Mouse (Mus musculus) right cerebral cortex, postnatal 36 days (tissue): Measurements from ENCODE around the gene Ppfia3.
"Not testable (repeated sequence)": the region's sequence is repeated elsewhere in the genome, so short reads cannot be mapped to it uniquely, and the experiment has no call there.

Source experiments
- DNase-seq, 2 experiments: peaks; one replicate each; pipeline ENCODE4 v3.0.0; 2022; ENCODE audit warnings: low spot score in 2 of 2, mixed read lengths in 1 of 2

Ppfia3 gene

DNA sequence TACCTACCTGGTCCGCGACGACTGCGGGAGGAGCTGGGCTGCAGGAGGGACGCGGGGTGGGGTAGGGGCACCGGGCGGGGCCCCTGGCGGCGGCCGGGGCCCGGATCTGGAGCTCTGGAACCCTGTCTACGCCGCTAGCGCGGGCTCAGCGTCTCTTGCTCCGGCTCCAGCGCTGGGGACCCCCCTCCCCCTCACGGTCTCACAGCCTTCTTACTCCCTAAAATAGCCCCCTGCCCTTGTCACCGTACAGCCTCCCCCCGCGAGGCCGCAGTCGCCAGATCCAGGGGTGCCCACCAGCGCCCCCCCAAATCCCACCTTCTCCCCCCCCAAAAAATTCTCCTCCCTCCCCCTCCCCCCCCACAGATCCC, at the start of gene Ppfia3:
Ppfia3 (minus strand) TSS at position 368 of the 368 bp plus-strand sequence.
- no peak for DNase-seq

DNA sequence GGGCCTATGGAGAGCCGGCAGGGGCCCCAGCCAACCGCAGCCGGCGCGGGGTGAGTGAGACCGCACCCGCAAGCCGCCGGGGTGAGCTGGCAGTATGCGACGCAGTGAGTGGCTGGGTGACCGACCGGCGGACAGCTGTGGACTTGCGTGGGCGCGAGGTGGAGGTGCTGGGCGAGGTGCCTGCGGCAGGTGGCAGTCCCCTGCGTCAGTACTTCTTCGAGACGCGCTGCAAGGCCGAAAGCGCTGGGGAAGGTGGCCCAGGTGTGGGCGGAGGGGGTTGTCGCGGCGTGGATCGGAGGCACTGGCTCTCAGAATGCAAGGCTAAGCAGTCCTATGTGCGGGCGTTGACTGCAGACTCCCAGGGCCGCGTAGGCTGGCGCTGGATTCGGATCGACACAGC, 48.8 kb upstream of the Ppfia3 start:
- DNase-seq: peak; percentile 20 to 43

GRCm38 (mm10) chr7:45414740-45415224, 48.0 kb upstream of the Ppfia3 start:
- no peak for DNase-seq

DNA sequence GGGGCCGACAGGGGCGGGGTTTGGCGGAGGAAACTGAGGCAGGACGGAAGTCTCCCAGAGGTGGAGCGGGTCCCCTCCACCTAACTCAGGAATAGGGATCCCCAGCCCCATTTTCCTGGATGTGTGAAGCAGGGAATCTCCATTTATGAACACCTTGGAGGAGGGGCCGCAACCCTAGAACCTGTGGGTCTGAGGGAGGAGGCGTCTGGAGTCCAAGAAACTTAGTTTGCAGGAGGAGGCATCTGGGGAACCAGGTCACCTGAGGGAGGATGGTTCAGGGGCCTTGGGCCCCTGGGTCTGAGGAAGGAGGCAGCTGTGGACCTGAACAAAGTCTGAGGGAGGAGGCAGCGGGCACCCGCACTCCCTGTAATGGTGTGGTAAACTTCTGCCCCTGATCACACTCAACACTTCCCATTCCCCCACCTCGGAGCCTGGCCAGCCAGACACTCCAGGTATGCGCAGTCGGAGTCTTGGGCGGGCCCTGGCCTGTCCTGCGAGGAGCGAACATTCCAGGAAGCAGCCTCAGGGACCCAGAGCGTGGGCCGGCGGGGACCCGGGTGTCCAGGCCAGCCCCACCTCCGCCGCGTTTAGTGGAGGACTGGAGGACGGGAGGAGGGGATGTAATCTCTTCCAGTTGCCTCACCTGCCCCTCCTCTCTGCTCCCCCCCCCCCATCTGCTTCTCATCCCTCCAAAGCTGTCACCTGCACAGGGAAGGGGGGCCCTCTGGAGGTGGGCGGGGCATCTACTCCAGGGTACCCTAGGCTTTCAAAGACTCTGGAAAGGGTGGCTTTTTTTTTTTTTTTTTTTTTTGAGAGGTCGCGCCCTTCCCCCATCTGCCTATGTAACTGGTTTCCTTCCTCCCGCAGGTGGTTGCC, 47.3 kb upstream of the Ppfia3 start:
- DNase-seq: no peak

DNA sequence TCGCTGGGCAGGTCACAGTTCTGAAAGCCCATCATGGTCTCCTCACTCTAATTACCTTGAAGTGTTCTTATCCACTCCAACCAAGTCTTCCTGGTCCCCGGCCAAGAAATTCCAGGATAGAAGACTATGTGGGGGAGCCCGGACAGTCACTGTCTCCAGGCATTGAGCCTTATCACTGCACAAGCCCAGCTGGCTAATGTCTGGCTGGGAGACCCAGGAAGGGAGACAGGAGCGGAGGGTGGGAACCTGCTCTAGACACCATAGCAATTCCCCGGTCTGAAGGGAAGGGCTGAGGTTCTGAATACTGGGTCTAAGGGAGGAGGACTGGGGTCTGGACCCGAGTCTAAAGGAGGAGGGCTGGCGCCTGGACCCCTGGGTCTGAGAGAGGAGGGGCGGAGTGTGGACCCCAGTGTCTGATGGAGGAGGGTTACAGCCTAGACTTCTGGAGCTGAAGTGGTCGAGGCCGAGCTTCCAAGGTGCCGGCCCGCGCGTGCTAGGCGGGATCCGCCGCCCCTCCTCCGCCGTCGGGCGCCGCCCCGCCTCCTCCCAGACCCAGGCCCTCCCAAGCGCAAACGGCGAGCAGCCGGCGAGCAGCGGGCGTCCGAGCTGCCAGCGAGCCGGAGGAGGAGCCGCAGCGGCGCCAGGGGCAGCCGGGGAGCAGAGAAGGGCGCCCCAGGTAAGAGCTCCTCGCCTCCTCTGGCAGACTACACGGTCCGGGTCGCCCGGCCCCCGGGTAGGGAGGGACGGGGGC, 46.5 kb upstream of the Ppfia3 start, which contains the start of gene Ntf5:
Ntf5 (plus strand) TSS at position 583 of the 751 bp plus-strand sequence.
- no peak for DNase-seq

- DNase-seq: no peak
Observed at GRCm38 (mm10) chr7:45412421-45412820, 45.6 kb upstream of the Ppfia3 start.

GRCm38 (mm10) chr7:45409497-45410163, 42.8 kb upstream of the Ppfia3 start:
- DNase-seq: no peak

DNA sequence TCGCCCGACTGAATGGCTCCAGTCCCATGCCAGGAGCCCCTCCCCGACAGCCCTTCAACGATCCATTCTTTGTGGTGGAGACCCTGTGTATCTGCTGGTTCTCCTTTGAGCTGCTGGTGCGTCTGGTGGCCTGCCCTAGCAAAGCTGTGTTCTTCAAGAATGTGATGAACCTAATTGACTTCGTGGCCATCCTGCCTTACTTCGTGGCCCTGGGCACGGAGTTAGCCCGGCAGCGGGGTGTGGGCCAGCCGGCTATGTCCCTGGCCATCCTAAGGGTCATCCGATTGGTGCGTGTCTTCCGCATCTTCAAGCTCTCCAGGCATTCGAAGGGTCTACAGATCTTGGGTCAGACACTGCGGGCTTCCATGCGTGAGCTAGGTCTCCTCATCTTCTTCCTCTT, 42.1 kb upstream of the Ppfia3 start:
- no peak for DNase-seq

DNA sequence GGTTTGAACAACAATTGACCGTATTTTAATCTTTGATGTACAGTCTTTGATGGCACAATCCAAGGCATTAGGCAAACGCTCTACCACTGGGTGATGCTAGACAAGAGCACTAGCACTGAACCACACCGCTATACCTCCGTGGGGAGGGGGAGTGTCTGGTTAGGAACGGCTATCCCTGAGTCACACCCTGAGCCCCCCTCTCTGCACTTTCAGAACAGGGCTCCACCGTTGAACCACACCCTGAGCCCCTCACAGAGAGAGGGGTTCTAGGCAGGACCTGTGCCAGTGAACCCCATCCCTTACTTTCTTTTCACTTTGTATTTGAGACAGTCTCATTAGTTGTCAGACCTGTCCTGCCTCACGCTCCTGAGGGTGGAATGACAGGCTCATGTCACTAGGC, 41.5 kb upstream of the Ppfia3 start:
- DNase-seq: no peak

DNA sequence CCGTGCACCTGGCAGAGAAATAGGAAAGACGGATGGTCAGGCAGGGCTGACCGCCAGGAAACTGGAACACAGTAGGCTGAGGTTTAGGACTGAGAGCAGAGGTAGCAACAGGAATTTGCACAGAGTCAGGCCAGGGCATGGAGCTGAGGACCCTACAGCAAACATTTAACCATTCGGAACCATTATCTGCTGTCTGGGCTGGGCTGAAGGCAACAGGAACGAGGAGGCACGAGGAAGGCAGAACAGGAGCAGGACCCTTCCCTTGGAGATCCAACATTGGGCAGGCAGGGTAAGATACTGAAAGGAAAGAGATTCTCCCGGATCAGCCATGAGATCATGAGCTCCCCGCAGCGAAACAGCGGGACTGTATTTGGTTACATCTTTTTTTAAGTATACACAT, 41.0 kb upstream of the Ppfia3 start:
- DNase-seq: no peak

DNA sequence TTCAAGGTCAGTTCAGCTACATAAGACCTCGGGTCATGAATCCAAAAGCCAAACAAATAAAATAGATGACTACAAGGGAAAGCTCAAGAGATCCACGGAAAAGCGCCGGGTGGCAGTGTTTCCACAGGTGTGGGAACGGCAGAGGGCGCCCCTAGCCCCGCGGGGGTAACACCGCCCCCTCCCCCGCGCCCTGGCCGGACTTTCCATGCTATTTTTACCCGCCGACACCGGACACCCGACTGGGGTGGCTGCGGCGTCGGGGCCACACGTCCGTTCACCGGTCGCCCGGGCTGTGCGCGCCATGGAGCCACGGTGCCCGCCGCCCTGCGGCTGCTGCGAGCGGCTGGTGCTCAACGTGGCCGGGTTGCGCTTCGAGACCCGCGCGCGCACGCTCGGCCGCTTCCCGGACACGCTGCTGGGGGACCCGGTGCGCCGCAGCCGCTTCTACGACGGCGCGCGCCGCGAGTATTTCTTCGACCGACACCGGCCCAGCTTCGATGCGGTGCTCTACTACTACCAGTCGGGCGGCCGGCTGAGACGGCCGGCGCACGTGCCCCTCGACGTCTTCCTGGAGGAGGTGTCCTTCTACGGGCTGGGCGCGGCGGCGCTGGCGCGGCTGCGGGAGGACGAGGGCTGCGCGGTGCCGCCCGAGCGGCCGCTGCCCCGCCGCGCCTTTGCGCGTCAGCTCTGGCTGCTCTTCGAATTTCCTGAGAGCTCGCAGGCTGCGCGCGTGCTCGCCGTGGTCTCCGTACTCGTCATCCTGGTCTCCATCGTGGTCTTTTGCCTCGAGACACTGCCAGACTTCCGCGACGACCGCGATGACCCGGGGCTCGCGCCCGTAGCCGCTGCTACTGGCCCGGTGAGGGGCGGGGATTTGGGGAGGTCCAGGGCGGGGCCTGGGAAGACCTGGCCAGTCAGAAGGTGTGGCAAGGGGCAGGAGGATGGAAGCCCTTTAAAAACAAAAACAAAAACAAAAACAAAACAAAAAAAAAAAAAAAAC, 39.6 kb upstream of the Ppfia3 start:
- no peak for DNase-seq

DNA sequence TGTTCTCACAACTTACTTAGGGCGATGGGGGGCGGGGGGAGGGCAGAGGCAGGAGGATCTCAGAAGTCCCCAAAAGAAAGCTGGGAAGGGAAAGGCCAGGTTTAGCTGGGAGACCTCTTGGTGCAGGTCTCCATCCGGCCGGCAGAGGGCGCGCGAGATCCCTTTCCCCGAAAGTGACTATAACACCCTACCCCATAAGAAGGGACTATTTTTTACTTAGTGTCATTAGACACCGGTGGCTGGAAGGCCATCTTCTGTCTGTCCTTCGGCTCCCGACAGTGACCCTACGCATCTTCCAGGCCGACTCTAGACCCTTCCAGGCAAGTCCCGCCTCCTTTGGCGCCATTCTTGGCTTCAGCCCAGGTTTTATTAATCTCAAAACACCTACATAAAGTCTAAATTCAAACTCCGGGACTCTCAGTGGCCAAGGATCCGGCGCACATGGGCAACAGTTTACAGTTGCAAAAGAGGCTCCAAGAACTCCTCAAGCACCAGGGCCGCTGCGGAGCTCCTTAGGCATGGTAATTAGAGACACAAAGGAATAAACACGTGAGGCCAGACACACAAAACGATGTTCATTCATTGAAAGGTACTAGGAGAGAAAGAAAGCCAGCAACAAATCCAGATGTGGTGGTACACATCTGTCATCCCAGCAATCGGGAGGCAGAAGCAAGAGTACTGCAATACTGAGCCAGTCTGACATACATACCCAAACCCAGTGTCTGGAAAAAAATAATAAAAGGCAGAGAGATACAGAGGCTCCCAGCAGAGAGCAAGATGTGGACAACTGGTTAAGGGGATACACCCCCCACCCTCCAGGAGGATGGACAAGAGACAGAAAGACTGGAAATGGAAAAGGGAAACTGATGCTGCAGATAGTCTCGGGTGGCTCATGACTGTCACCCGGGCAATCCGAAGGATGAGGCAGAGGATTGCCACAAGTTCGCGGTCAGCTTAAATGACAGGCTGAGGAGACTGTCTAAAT, 38.6 kb upstream of the Ppfia3 start, which contains the start of gene Kcna7:
Kcna7 (plus strand) TSS at position 563 of the 985 bp plus-strand sequence.
- no peak for DNase-seq

DNA sequence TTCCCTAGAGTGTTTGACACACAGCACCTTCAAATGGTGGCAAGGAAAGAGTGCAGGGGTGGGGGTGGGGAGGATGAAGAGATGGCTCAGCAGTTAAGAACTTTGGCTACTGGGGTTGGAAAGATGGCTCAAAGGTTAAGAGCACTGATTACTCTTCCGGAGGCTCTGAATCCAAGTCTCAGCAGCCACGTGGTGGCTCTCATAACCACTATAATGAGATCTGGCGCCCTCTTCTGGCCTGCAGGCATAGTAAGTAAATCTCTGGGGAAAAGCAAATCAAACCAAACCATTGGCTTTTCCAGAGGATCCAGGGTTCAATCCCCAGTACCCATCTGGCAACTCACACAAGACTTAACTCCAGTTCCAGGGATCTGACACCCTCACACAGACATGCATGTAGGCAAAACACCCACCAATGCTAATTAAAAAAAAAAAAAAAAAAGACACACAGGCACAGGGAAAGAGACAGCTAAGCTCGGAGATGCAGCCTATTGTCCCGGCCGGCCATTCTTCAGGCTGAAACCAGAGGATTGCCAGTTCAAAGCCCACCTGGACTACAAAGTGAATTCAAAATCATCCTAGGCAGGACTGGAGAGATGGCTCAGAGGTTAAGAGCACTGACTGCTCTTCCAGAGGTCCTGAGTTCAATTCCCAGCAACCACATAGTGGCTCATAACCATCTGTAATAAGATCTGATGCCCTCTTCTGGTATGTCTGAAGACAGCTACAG, 36.9 kb upstream of the Ppfia3 start:
- DNase-seq: no peak

DNA sequence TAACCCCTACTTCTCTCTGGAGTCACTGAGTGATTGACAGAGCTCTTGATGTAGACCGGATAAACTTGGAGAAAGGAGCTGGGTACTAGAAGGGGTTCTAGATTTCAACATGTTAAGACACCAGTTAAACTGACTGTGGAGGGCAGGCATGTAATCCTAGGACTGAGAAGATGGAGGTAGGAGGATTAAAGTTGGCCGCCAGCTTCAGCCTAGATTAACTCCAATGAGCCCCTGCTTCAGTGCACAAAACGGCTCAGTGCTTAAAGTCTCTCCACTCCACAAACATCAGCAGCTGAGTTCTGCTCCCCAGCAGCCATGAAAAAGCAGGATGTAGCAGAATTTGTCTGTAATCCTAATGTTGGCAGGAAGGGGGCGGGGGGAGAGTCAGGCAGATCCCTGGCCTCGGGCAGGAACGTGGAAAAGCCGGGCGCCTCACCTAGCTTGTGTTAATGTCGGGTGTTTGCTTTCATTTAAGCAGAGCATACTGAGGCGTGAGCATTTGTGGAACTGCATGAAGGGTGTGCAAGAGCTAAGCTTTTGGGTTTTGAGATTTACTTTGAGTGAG, 34.8 kb upstream of the Ppfia3 start:
- no peak for DNase-seq

DNA sequence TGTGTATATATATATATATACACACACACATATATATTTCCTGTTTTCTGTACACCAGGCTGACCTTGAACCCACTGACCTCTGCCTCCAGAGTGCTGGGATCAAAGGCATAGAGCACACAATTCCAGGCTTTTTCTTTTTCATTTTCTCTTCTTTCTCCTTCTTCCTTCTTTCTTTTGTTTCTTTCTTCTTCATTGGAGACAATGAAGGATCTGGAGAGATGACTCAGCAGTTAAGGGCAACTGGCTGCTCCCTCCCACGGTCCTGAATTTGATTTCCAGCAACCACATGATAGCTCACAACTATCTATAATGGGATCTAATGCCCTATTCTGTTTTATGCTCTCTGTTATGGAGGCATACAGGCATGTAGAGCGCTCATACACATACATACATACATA, 30.0 kb upstream of the Ppfia3 start:
- no peak for DNase-seq

DNA sequence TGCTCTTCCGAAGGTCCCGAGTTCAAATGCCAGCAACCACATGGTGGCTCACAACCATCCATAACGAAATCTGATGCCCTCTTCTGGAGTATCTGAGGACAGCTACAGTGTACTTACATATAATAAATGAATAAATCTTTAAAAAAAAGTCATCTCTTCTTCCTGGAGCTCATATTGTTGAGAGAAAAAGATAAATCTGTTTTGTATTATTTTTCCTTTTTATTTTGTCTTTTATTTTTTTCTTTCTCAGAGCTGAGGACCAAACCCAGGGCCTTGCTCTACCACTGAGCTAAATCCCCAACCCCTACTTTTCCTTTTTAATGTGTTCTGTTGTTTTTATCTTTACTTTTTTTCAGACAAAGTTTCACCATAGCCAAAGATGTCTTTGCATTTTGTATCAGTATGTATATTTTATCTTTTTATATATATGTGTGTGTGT, 29.5 kb upstream of the Ppfia3 start:
- DNase-seq: not testable (repeated sequence)

DNA sequence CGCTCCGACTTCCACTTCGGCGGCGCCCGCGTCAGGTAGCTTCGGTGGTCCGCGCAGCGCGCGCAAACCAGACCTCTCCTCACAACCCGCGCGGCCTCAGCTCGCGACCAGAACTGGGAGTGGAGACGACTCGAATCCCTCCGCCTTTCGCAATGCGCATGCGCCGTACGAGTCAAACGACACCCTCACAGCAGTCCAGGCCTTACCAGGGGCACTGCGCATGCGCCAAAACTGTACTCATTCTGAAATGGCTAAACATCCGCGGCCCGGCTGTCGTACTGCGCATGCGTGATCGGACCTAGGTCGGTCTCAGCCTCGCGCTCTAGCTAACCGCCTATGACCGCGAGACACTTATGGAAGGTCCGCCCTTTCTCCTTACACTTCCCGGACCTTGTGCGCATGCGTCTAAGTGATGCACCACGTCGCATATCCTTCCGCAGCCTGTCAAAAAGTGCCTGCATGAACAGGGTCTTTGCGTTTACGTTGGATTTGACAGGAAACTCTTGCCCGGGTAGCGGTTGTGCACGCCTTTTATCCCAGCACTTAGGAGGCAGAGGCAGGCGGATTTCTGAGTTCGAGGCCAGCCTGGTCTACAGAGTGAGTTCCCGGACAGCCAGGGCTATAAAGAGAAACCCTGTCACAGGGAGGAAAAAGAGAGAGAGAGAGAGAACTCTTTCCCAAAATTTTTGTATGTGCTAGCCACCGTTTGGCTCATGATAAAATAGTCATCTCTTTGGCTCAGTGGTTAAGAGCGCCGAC, 28.9 kb upstream of the Ppfia3 start, which contains the start of gene Snrnp70:
Snrnp70 (minus strand) TSS at position 165 of the 759 bp plus-strand sequence.
- DNase-seq: peak; percentile 100

DNA sequence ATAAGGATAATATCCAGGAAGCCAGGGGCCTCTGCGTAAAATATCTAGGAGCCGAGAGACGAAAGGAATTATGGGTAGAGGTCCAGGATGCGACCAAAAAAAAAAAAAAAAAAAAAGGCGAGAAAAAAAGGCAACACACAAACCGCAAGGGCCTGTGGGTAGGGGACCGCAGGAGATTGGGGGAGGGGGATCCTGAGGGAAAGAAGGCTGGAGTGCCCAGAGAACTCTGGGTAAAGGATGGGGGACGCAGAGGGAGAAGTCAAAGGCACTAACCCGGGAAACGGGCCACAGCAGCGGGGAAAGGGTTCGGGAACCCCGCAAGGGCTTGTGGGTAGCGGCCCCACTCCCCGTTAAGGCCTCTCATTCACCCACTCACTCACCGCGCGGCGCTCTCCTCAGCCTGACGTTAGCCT, 28.3 kb upstream of the Ppfia3 start:
- no peak for DNase-seq
